Mouse (Mus musculus) ES-E14 (cell line): ENCODE results near the gene Hlcs. TPM values are rescaled to one million over a fixed set of nuclear protein-coding genes. Genes with fewer than 3 reads are reported as not detected.

ENCODE experiments used
- DNase-seq: peaks from one replicate; pipeline ENCODE4 v3.0.0-alpha.2; 2013; ENCODE audit warnings: low read depth, low spot score
- H3K27ac ChIP-seq: 2 replicates; pipeline ENCODE4 v1.5.1; 2012; ENCODE audit warnings: low read depth, mild to moderate bottlenecking, low read length, moderate library complexity, mixed read lengths; ENCODE audit not compliant: poor library complexity, insufficient read depth, severe bottlenecking
- H3K36me3 ChIP-seq: 2 replicates; pipeline ENCODE4 v1.6.1; 2012; ENCODE audit warnings: mild to moderate bottlenecking, low read length, moderate library complexity, mixed read lengths; ENCODE audit not compliant: control insufficient read depth, poor library complexity, insufficient read depth, severe bottlenecking
- H3K4me1 ChIP-seq, 2 experiments: fragments of 150-350 bp in 1 of 2; sonication (generic) in 1 of 2; 2 replicates each; pipeline ENCODE4 v1.6.1; 2012; ENCODE audit warnings: low read length in 2 of 2, mild to moderate bottlenecking in 1 of 2, mixed read lengths in 1 of 2; ENCODE audit not compliant: control insufficient read depth in 2 of 2, insufficient read depth in 2 of 2, poor library complexity in 1 of 2
- H3K4me3 ChIP-seq, 2 experiments: fragments of 150-350 bp in 1 of 2; sonication (generic) in 1 of 2; 2 replicates each; pipeline ENCODE4 v1.5.1; 2012; ENCODE audit warnings: low read length in 2 of 2, low read depth in 1 of 2, mild to moderate bottlenecking in 1 of 2, mixed read lengths in 1 of 2; ENCODE audit not compliant: insufficient read depth in 1 of 2, poor library complexity in 1 of 2, severe bottlenecking in 1 of 2
- H3K9ac ChIP-seq: 2 replicates; pipeline ENCODE4 v1.6.1; 2012; ENCODE audit warnings: low read depth, mild to moderate bottlenecking, low read length, mixed read lengths; ENCODE audit not compliant: poor library complexity, insufficient read depth, severe bottlenecking
- H3K9me3 ChIP-seq: fragments of 150-350 bp; sonication (generic); 2 replicates; pipeline ENCODE4 v1.6.1; 2012; ENCODE audit warnings: low read depth, mild to moderate bottlenecking, low read length; ENCODE audit not compliant: control insufficient read depth, insufficient read depth
- CHD2 ChIP-seq: IDR thresholded peaks from 2 replicates; pipeline ENCODE4 v1.6.1; 2014; ENCODE audit warnings: mild to moderate bottlenecking, low read depth, low read length, inconsistent platforms
- HCFC1 ChIP-seq: IDR thresholded peaks from 2 replicates; pipeline ENCODE4 v1.6.1; 2012; ENCODE audit warnings: low read length, inconsistent platforms, borderline replicate concordance; ENCODE audit not compliant: insufficient read depth
- MAFK ChIP-seq: IDR thresholded peaks from 2 replicates; pipeline ENCODE4 v1.6.1; 2014; ENCODE audit warnings: mild to moderate bottlenecking, low read depth, low read length, inconsistent platforms; ENCODE audit not compliant: insufficient read depth
- ZC3H11A ChIP-seq: IDR thresholded peaks from 2 replicates; pipeline ENCODE4 v1.6.1; 2012; ENCODE audit warnings: low read depth, mild to moderate bottlenecking, inconsistent platforms, low read length, borderline replicate concordance
- ZNF384 ChIP-seq: IDR thresholded peaks from 2 replicates; pipeline ENCODE4 v1.6.1; 2012; ENCODE audit warnings: low read depth, low read length, inconsistent platforms
- in situ Hi-C, 2 experiments: fragments of 600-800 bp; cut with MboI; formaldehyde crosslinking; loops; one replicate each; pipeline ENCODE4 v1.15.1; 2025; ENCODE audit warnings: low sequenced_read_pairs in 2 of 2, inconsistent platforms in 1 of 2; ENCODE audit not compliant: unreplicated experiment in 2 of 2
- total RNA-seq: library from RNA; depleted of rRNA; stranded (reverse); fragments of 300-350 nt; gene quantifications from 2 replicates; pipeline ENCODE4 v1.2.3, GENCODE M21; 2012

Gene Hlcs
- total RNA-seq, 1 experiment = 5.2 TPM

DNA sequence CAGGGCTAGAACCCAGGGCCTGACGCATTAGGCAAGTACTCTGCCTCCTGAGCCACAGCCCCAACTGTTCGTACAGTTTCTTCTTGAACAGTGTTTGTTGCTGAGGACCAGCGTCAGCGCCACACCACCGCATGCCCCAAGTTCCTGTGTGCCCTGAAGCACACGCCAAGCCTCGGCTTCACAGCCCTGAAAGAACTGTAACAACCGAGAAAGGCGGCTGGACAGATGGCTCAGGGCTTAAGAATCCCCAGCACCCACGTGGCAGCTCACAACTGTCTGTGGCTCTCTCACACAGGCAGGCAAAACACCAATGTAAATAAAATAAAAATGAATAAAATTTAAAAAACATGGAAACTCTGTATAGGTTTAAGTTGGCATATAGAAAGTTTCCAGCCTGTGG lies 104.5 kb downstream of the Hlcs start:
- no peak overlapping the region for H3K4me3 ChIP-seq
- H3K9ac ChIP-seq = no peak overlapping the region
- TF ChIP-seq CHD2 = no peak
- no peak for TF ChIP-seq ZC3H11A
- no peak for TF ChIP-seq MAFK
- TF ChIP-seq ZNF384 = no peak
- TF ChIP-seq HCFC1 = no peak
- H3K4me1 ChIP-seq = no peaks in the 10 kb centered on the region; a peak in 1 of 4 replicates
- H3K27ac ChIP-seq = no peak overlapping the region
- in situ Hi-C loops = no loop called here
- H3K9me3 ChIP-seq = no peaks in the 10 kb centered on the region
- DNase-seq = no peak
- H3K36me3 ChIP-seq = no peaks in the 10 kb centered on the region

DNA sequence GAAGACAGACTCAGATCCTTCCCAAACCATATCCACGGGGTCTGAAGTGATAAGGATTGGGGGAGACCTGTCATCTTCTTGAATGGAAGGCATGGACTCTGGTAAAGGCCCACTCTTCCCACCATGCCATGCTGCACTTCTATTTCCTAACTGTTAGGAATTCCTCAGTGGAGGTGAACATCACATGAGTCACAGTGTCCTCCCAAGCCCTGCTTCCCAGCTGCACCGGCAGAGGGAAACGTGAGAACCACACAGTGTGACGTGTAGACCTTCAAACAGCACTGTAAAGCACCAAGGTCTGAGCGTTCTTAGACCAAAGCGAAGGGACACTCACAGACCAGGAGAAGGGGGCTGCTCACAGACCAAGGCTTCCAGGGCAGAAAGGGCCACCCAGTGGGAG lies 105.2 kb downstream of the Hlcs start:
- Histone ChIP-seq H3K27ac (no peak overlapping the region), H3K4me1 (no peaks in the 10 kb centered on the region; a peak in 1 of 4 replicates), H3K9ac (no peak overlapping the region), H3K4me3 (no peak overlapping the region), H3K36me3 (no peaks in the 10 kb centered on the region), H3K9me3 (no peaks in the 10 kb centered on the region)
- TF ChIP-seq ZNF384 (no peak), CHD2 (no peak), MAFK (no peak), HCFC1 (no peak), ZC3H11A (no peak)
- in situ Hi-C loops = no loop called here
- DNase-seq = no peak

DNA sequence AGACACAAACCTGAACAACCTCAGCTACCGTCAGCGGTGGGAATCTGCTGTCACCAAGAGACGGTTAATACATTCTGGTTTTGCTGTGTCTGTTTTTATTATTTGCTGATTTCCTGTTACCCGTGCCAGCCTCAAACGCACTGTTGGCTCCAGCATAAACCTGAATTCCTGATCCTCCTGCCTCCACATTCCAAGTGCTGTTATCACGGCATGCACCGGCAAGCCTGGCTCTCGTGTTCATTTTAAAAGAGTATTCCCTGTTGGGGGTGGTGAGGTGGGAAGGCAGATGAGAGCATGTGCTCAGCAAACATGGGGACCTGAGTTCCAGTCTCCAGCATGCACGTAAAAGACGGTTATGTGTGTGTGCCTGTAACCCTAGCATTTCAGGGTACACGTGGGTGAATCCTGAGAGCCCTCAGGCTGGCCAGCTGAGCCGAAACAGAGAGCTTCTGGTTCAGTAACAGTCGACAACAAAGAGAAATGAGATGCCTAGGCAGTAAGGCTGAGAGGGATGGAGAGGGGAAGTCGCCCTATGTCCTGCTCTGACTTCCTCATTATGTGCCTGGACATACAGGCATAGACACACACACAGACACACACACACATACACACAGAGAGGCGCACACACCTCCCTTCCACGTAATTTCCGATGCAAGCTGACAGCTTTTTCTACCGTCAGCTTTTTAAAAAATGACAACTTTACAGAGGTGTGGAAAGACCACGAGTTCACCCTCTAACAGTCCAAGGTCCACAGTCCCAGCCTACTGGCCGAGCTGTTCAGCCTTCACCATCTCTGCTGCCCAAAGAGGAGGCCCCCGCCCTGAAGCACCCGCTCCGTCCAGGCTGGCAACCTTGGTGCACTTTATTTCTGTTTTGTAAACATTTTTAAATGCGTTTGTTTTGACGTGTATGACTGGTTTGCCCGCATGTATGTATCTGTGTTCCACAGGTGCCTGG lies 107.6 kb downstream of the Hlcs start:
- Histone ChIP-seq H3K9me3 (no peaks in the 10 kb centered on the region), H3K4me1 (no peaks in the 10 kb centered on the region; a peak in 1 of 4 replicates), H3K4me3 (no peak overlapping the region), H3K36me3 (no peaks in the 10 kb centered on the region), H3K9ac (no peak overlapping the region), H3K27ac (no peak overlapping the region)
- TF ChIP-seq HCFC1 (no peak), MAFK (no peak), ZC3H11A (no peak), ZNF384 (no peak), CHD2 (no peak)
- DNase-seq = no peak
- in situ Hi-C loops = no loop called here

DNA sequence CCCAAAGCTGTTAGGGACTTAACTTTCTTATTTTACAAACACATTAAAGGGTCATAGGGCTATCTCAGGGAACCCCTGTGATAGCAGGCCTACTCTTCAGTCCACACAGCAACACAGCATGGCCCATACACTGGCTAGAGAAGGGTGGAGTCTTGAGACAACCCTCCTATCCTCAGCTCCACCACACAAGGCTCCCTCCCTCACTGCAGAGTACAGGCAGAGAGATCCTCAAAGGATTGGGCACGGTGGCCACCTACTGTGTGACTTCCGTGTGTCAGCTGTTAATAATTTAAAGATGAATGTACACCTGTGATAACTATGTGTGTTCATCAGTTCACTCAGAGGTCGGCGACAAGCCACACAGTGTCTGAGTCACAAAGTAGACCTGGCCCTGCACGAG lies 112.0 kb downstream of the Hlcs start:
- no peak for DNase-seq
- Histone ChIP-seq H3K4me3 (no peak overlapping the region), H3K9ac (no peak overlapping the region), H3K9me3 (no peaks in the 10 kb centered on the region), H3K4me1 (no peaks in the 10 kb centered on the region), H3K27ac (no peak overlapping the region), H3K36me3 (no peaks in the 10 kb centered on the region)
- TF ChIP-seq HCFC1 (no peak), CHD2 (no peak), ZC3H11A (no peak), MAFK (no peak), ZNF384 (no peak)
- in situ Hi-C loops = no loop called here
